Mouse (Mus musculus) stomach, embryonic 16.5 days (tissue): ENCODE measurements around the gene Cd81. TPM values are rescaled to one million over a fixed set of nuclear protein-coding genes. Genes with fewer than 3 reads are reported as not detected.
A peak's percentile ranks its signal among the peaks of the same experiment; 100 is the strongest.

Experiments used
- ATAC-seq: fragments of 200-750 bp; cut with Nextera tagmentation; 2 replicates; pipeline ENCODE4 v1.8.0; 2017; ENCODE audit warnings: moderate number of reproducible peaks, moderate TSS enrichment; ENCODE audit not compliant: insufficient read depth, low FRiP score
- H3K27ac ChIP-seq: fragments of 300-500 bp; sonication (generic); 2 replicates; pipeline ENCODE4 v1.5.1; 2014; ENCODE audit warnings: low read length
- H3K27me3 ChIP-seq: fragments of 300-500 bp; sonication (generic); 2 replicates; pipeline ENCODE4 v1.6.1; 2014; ENCODE audit warnings: low read length, control low read depth, mixed read lengths; ENCODE audit not compliant: control insufficient read depth, insufficient read depth
- H3K36me3 ChIP-seq: fragments of 300-500 bp; sonication (generic); 2 replicates; pipeline ENCODE4 v1.6.1; 2014; ENCODE audit warnings: low read length; ENCODE audit not compliant: control insufficient read depth, insufficient read depth
- H3K4me1 ChIP-seq: fragments of 300-500 bp; sonication (generic); 2 replicates; pipeline ENCODE4 v1.6.1; 2014; ENCODE audit warnings: low read length, control low read depth, mixed read lengths; ENCODE audit not compliant: control insufficient read depth, insufficient read depth
- H3K4me2 ChIP-seq: fragments of 300-500 bp; sonication (generic); 2 replicates; pipeline ENCODE4 v1.6.1; 2014; ENCODE audit warnings: low read depth, low read length, mixed read lengths
- H3K4me3 ChIP-seq: fragments of 300-500 bp; sonication (generic); replicated peaks from 2 replicates; pipeline ENCODE4 v1.5.1; 2014; ENCODE audit warnings: mild to moderate bottlenecking, low read length
- H3K9ac ChIP-seq: fragments of 300-500 bp; sonication (generic); 2 replicates; pipeline ENCODE4 v1.6.1; 2014; ENCODE audit warnings: low read length
- H3K9me3 ChIP-seq: fragments of 300-500 bp; sonication (generic); replicated peaks from 2 replicates; pipeline ENCODE4 v1.6.1; 2016; ENCODE audit warnings: low read length, control low read depth; ENCODE audit not compliant: control insufficient read depth
- WGBS: fragments of 180-500 bp; shearing (Covaris S2); extraction: QIAGEN DNeasy Blood & Tissue Kit; methylation state at CpG from one replicate; pipeline ENCODE4 v1.1.7; 2014; 5-methylcytosine and 5-hydroxymethylcytosine counted together
- polyA plus RNA-seq: library from polyadenylated mRNA; unstranded; fragments of >200 nt; fragmentation: Nextera tagmentation; extraction: Ambion mirVana; gene quantifications from 2 replicates; pipeline ENCODE4 v1.2.1, GENCODE M21; 2015

The Cd81 gene
- polyA plus RNA-seq, 1 experiment from 2014 or later = 638 TPM

- Histone ChIP-seq H3K27ac (peak overlapping the region; percentile 93), H3K4me1 (peaks cover 8% of the 10 kb centered on the region), H3K27me3 (no peaks in the 10 kb centered on the region), H3K9me3 (no peaks in the 10 kb centered on the region), H3K36me3 (no peaks in the 10 kb centered on the region), H3K4me2 (peak overlapping the region; percentile 53), H3K9ac (peak overlapping the region; percentile 75), H3K4me3 (peak overlapping the region; percentile 42)
- 28% methylated on average over 4 of the region's 4 CpGs for WGBS
- ATAC-seq = peak; percentile 93
These were observed 34.6 kb downstream of the Cd81 start for GRCm38 (mm10) chr7:143087070-143087579.

DNA sequence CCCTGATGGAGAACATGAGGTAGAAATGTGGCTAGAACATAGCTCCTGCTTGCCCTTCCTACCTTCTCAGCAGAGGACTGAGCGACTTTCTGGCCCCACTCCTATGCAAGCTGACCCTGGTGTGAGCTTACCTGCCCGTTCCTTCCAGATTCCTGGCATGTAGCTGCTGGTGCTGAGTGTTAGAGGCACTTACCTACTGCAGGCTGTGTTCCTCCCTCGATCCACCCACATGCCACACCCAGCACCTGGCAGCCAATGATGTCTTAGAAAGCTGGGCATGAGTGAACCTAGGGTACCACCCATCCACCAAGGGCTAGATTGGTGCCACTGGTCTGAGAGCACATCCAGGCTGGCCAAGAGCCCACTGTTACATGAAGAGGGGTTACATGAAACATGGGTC lies 41.3 kb downstream of the Cd81 start:
- no peaks in the 10 kb centered on the region for H3K9me3 ChIP-seq
- H3K36me3 ChIP-seq = no peaks in the 10 kb centered on the region
- H3K9ac ChIP-seq = no peak overlapping the region
- H3K4me1 ChIP-seq = no peaks in the 10 kb centered on the region
- WGBS = 73% methylated on average over 3 of the region's 3 CpGs
- no peak overlapping the region for H3K4me3 ChIP-seq
- H3K27me3 ChIP-seq = no peaks in the 10 kb centered on the region
- no peak overlapping the region for H3K4me2 ChIP-seq
- ATAC-seq = no peak
- no peak overlapping the region for H3K27ac ChIP-seq

DNA sequence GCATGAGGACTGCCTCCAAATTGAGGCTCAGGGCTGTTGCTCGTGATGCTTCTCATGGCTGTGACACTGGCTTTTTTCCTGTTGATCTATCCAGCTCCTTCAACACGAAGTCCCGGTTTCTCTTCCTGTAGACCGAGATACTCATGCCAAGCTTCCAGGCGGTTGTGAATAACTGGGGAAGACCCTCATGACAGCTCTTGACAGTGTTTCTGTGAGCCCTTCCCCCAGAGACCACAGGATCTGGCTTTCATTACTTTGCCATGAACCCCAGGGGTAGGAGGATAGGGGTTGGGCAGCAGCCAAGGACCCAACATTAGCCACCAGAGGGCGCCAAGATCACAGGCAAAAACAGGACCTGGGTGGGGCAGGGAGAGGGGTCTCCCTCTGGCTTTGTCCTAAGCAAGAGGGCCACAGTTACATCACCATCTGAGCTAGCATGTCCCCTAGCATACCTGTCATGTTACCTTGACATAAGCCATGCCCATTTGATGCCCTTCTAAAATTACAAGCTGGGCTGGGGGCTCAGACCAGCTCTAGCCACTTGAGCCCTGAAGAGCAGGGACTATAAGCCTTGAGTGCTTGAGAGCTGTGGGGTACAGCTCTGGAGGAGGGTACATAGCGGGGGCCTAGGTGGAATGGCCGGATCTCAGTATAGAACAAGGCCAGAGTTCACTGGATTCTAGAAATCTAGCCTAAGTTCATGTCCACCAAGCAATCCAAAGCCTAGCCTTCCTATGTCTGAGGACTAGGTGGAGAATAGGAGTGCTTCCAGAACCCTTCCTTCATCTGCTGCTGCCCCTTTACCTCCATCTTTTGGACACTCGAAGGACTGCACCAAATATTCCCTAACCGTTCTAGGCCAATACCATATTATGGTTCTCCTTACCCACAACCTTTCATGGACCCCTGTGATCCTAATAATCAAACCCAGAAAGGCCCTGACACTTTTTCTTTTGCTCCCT lies 42.3 kb downstream of the Cd81 start, which contains the start of gene Trpm5:
Gene Trpm5, minus strand, starts transcription at position 51 of the 962 bp plus-strand sequence.
- no peaks in the 10 kb centered on the region for H3K27me3 ChIP-seq
- H3K36me3 ChIP-seq = no peaks in the 10 kb centered on the region
- ATAC-seq = 0 out of 2 replicates have a peak, but pooled peaks have one; percentile 14
- no peaks in the 10 kb centered on the region for H3K4me1 ChIP-seq
- no peaks in the 10 kb centered on the region for H3K9me3 ChIP-seq
- H3K4me2 ChIP-seq = no peak within 1 kb of the TSS
- H3K4me3 ChIP-seq = no peak within 1 kb of the TSS
- WGBS = 42% methylated on average over 10 of the region's 10 CpGs
- H3K9ac ChIP-seq = no peak within 1 kb of the TSS
- H3K27ac ChIP-seq = no peak within 1 kb of the TSS

GRCm38 (mm10) chr7:143095554-143095907 lies 43.0 kb downstream of the Cd81 start:
- H3K9me3 ChIP-seq = no peaks in the 10 kb centered on the region
- no peaks in the 10 kb centered on the region for H3K27me3 ChIP-seq
- H3K27ac ChIP-seq = no peak overlapping the region
- no peak overlapping the region for H3K4me3 ChIP-seq
- no peak overlapping the region for H3K9ac ChIP-seq
- no peaks in the 10 kb centered on the region for H3K36me3 ChIP-seq
- WGBS = 68% methylated on average over 1 of the region's 1 CpGs
- no peaks in the 10 kb centered on the region for H3K4me1 ChIP-seq
- ATAC-seq = no peak
- H3K4me2 ChIP-seq = no peak overlapping the region

GRCm38 (mm10) chr7:143100759-143101158 lies 48.2 kb downstream of the Cd81 start:
- H3K4me2 ChIP-seq = no peak overlapping the region
- no peak for ATAC-seq
- peaks cover 3% of the 10 kb centered on the region for H3K4me1 ChIP-seq
- H3K27me3 ChIP-seq = peaks cover 10% of the 10 kb centered on the region
- H3K27ac ChIP-seq = no peak overlapping the region
- H3K9ac ChIP-seq = no peak overlapping the region
- 55% methylated on average over 4 of the region's 4 CpGs for WGBS
- no peaks in the 10 kb centered on the region for H3K36me3 ChIP-seq
- no peaks in the 10 kb centered on the region for H3K9me3 ChIP-seq
- no peak overlapping the region for H3K4me3 ChIP-seq

- H3K27ac ChIP-seq = no peak overlapping the region
- 55% methylated on average over 11 of the region's 11 CpGs for WGBS
- H3K4me3 ChIP-seq = no peak overlapping the region
- peaks cover 44% of the 10 kb centered on the region for H3K27me3 ChIP-seq
- no peak overlapping the region for H3K4me2 ChIP-seq
- ATAC-seq = peak; percentile 22; the same call in 1 of the 2 replicates
- H3K9ac ChIP-seq = no peak overlapping the region
- no peaks in the 10 kb centered on the region for H3K36me3 ChIP-seq
- H3K4me1 ChIP-seq = peaks cover 8% of the 10 kb centered on the region
- H3K9me3 ChIP-seq = no peaks in the 10 kb centered on the region
These were observed 52.8 kb downstream of the Cd81 start for GRCm38 (mm10) chr7:143105258-143105897.

- ATAC-seq = no peak
- Histone ChIP-seq H3K9me3 (no peaks in the 10 kb centered on the region), H3K36me3 (no peaks in the 10 kb centered on the region), H3K4me1 (peaks cover 10% of the 10 kb centered on the region), H3K4me2 (peak within 1 kb of the TSS; percentile 65), H3K27ac (0 out of 2 replicates have a peak within 1 kb of the TSS, but pooled peaks have one; percentile 4), H3K4me3 (peak within 1 kb of the TSS; percentile 48), H3K9ac (peak within 1 kb of the TSS; percentile 69), H3K27me3 (peaks cover 44% of the 10 kb centered on the region)
- 72% methylated on average over 4 of the region's 4 CpGs for WGBS
These were observed 53.5 kb downstream of the Cd81 start, which contains the start of gene Kcnq1 for GRCm38 (mm10) chr7:143106062-143106461. Gene Kcnq1, plus strand, starts transcription at chr7:143106362.

GRCm38 (mm10) chr7:143106672-143107465 lies 54.3 kb downstream of the Cd81 start:
- Histone ChIP-seq H3K4me1 (peaks cover 10% of the 10 kb centered on the region), H3K9ac (peak overlapping the region; percentile 69), H3K9me3 (no peaks in the 10 kb centered on the region), H3K27me3 (peaks cover 44% of the 10 kb centered on the region), H3K4me3 (peak overlapping the region; percentile 48), H3K36me3 (no peaks in the 10 kb centered on the region), H3K4me2 (peak overlapping the region; percentile 65), H3K27ac (0 out of 2 replicates have a peak overlapping the region, but pooled peaks have one; percentile 4)
- peak; percentile 63 for ATAC-seq
- WGBS = 6% methylated on average over 57 of the region's 57 CpGs
